Mouse (Mus musculus) thymus, adult 2 months (tissue): ENCODE data around the gene Dennd5a.

Experiments
- CTCF ChIP-seq: fragments of 200-500 bp; IDR thresholded peaks from 2 replicates; pipeline ENCODE4 v1.5.1; 2012; ENCODE audit warnings: mild to moderate bottlenecking, control low read depth, low read length, moderate library complexity, borderline replicate concordance; ENCODE audit not compliant: control insufficient read depth, poor library complexity, insufficient read depth; ENCODE audit errors: extremely low read depth
- POLR2A ChIP-seq: fragments of 200-500 bp; IDR thresholded peaks from 2 replicates; pipeline ENCODE4 v1.6.1; 2012; ENCODE audit warnings: mild to moderate bottlenecking, low read length, control low read depth, moderate library complexity; ENCODE audit not compliant: control insufficient read depth, poor library complexity, insufficient read depth; ENCODE audit errors: extremely low read depth

GRCm38 (mm10) chr7:109882574-109882973 is 77.7 kb downstream of the Dennd5a start:
- no peak for TF ChIP-seq CTCF
- no peak for TF ChIP-seq POLR2A
